Mouse (Mus musculus) forebrain, embryonic 14.5 days (tissue): ENCODE measurements at regions not wholly inside any gene's neighbourhood (a gene's known extent, or its start where the extent isn't known, plus 50 kb on each side); places are given as distances from the start of the nearest gene placed in this dataset.
A peak's percentile ranks its signal among the peaks of the same experiment; 100 is the strongest.

Experiments
- ATAC-seq: fragments of 200-750 bp; cut with Nextera tagmentation; 2 replicates; pipeline ENCODE4 v1.8.0; 2017; ENCODE audit warnings: mild to moderate bottlenecking, moderate library complexity
- DNase-seq: peaks from one replicate; pipeline ENCODE4 v3.0.0-alpha.2; 2015; ENCODE audit warnings: low spot score
- H3K27ac ChIP-seq: fragments of 300-500 bp; sonication (generic); 2 replicates; pipeline ENCODE4 v1.5.1; 2014; ENCODE audit warnings: low read depth, mild to moderate bottlenecking, control low read depth, low read length, moderate library complexity
- H3K27me3 ChIP-seq: fragments of 300-500 bp; sonication (generic); replicated peaks from 2 replicates; pipeline ENCODE4 v1.6.1; 2014; ENCODE audit warnings: low read length, control low read depth, mixed read lengths; ENCODE audit not compliant: control insufficient read depth, insufficient read depth
- H3K36me3 ChIP-seq: fragments of 300-500 bp; sonication (generic); 2 replicates; pipeline ENCODE4 v1.6.1; 2014; ENCODE audit warnings: low read length, control low read depth; ENCODE audit not compliant: control insufficient read depth, insufficient read depth
- H3K4me1 ChIP-seq: fragments of 300-500 bp; sonication (generic); 2 replicates; pipeline ENCODE4 v1.6.1; 2014; ENCODE audit warnings: antibody characterized with exemption, low read length, control low read depth; ENCODE audit not compliant: control insufficient read depth, insufficient read depth
- H3K4me2 ChIP-seq: fragments of 300-500 bp; sonication (generic); 2 replicates; pipeline ENCODE4 v1.6.1; 2014; ENCODE audit warnings: mild to moderate bottlenecking, control low read depth, low read length
- H3K4me3 ChIP-seq: fragments of 300-500 bp; sonication (generic); 2 replicates; pipeline ENCODE4 v1.5.1; 2014; ENCODE audit warnings: low read depth, low read length, control low read depth
- H3K9ac ChIP-seq: fragments of 300-500 bp; sonication (generic); 2 replicates; pipeline ENCODE4 v1.6.1; 2014; ENCODE audit warnings: mild to moderate bottlenecking, low read length, control low read depth, moderate library complexity
- H3K9me3 ChIP-seq: fragments of 300-500 bp; sonication (generic); replicated peaks from 2 replicates; pipeline ENCODE4 v1.6.1; 2016; ENCODE audit warnings: low read length, control low read depth, mixed read lengths; ENCODE audit not compliant: control insufficient read depth
- WGBS: fragments of 180-500 bp; shearing (Covaris S2); extraction: QIAGEN DNeasy Blood & Tissue Kit; methylation state at CpG from one replicate; pipeline ENCODE4 v1.1.7; 2014; 5-methylcytosine and 5-hydroxymethylcytosine counted together

- Histone ChIP-seq H3K9ac (no peak overlapping the region), H3K27ac (no peak overlapping the region), H3K27me3 (no peaks in the 10 kb centered on the region), H3K36me3 (no peaks in the 10 kb centered on the region), H3K4me1 (no peaks in the 10 kb centered on the region), H3K9me3 (no peaks in the 10 kb centered on the region), H3K4me3 (no peak overlapping the region), H3K4me2 (no peak overlapping the region)
- DNase-seq (no peak), ATAC-seq (no peak)
- WGBS = 86% methylated on average over 2 of the region's 2 CpGs
Measured at GRCm38 (mm10) chr12:9901948-9902347, 332.0 kb downstream of the Osr1 start.

GRCm38 (mm10) chr12:9903702-9904231 is 333.9 kb downstream of the Osr1 start:
- no peak overlapping the region for H3K9ac ChIP-seq
- no peaks in the 10 kb centered on the region for H3K36me3 ChIP-seq
- no peaks in the 10 kb centered on the region for H3K9me3 ChIP-seq
- WGBS = 57% methylated on average over 2 of the region's 2 CpGs
- H3K27ac ChIP-seq = no peak overlapping the region
- H3K4me3 ChIP-seq = no peak overlapping the region
- no peak overlapping the region for H3K4me2 ChIP-seq
- ATAC-seq = no peak; the same call in 1 of the 2 replicates
- no peaks in the 10 kb centered on the region for H3K4me1 ChIP-seq
- no peaks in the 10 kb centered on the region for H3K27me3 ChIP-seq
- DNase-seq = peak; percentile 22

- Histone ChIP-seq H3K4me2 (no peak overlapping the region), H3K27me3 (no peaks in the 10 kb centered on the region), H3K9ac (no peak overlapping the region), H3K36me3 (no peaks in the 10 kb centered on the region), H3K4me3 (no peak overlapping the region), H3K27ac (no peak overlapping the region), H3K4me1 (no peaks in the 10 kb centered on the region), H3K9me3 (no peaks in the 10 kb centered on the region)
- ATAC-seq (no peak), DNase-seq (no peak)
Measured at GRCm38 (mm10) chr12:9912333-9912732, 342.4 kb downstream of the Osr1 start.

GRCm38 (mm10) chr12:9915726-9916140 is 345.8 kb downstream of the Osr1 start:
- Histone ChIP-seq H3K9me3 (no peaks in the 10 kb centered on the region), H3K27ac (no peak overlapping the region), H3K4me2 (no peak overlapping the region), H3K4me3 (no peak overlapping the region), H3K9ac (no peak overlapping the region), H3K27me3 (no peaks in the 10 kb centered on the region), H3K4me1 (no peaks in the 10 kb centered on the region), H3K36me3 (no peaks in the 10 kb centered on the region)
- peak; percentile 22 for DNase-seq
- WGBS = 81% methylated on average over 7 of the region's 7 CpGs
- no peak for ATAC-seq

- H3K9ac ChIP-seq = no peak overlapping the region
- H3K27me3 ChIP-seq = no peaks in the 10 kb centered on the region
- no peak overlapping the region for H3K4me3 ChIP-seq
- no peak overlapping the region for H3K4me2 ChIP-seq
- ATAC-seq (no peak), DNase-seq (peak; percentile 17)
- no peaks in the 10 kb centered on the region for H3K36me3 ChIP-seq
- no peaks in the 10 kb centered on the region for H3K9me3 ChIP-seq
- WGBS = 83% methylated on average over 4 of the region's 4 CpGs
- no peaks in the 10 kb centered on the region for H3K4me1 ChIP-seq
- no peak overlapping the region for H3K27ac ChIP-seq
Measured at GRCm38 (mm10) chr12:9918026-9918425, 348.1 kb downstream of the Osr1 start.

- no peaks in the 10 kb centered on the region for H3K9me3 ChIP-seq
- no peak overlapping the region for H3K4me2 ChIP-seq
- H3K4me1 ChIP-seq = no peaks in the 10 kb centered on the region
- no peaks in the 10 kb centered on the region for H3K27me3 ChIP-seq
- no peaks in the 10 kb centered on the region for H3K36me3 ChIP-seq
- H3K27ac ChIP-seq = no peak overlapping the region
- H3K9ac ChIP-seq = no peak overlapping the region
- H3K4me3 ChIP-seq = no peak overlapping the region
- ATAC-seq (no peak), DNase-seq (no peak)
- WGBS = 71% methylated on average over 3 of the region's 3 CpGs
Measured at GRCm38 (mm10) chr12:9919007-9919406, 349.1 kb downstream of the Osr1 start.

- Histone ChIP-seq H3K9ac (no peak overlapping the region), H3K4me3 (no peak overlapping the region), H3K4me2 (no peak overlapping the region), H3K36me3 (no peaks in the 10 kb centered on the region), H3K27ac (no peak overlapping the region), H3K4me1 (no peaks in the 10 kb centered on the region), H3K27me3 (no peaks in the 10 kb centered on the region), H3K9me3 (no peaks in the 10 kb centered on the region)
- 65% methylated on average over 4 of the region's 4 CpGs for WGBS
- ATAC-seq (no peak), DNase-seq (no peak)
Measured at GRCm38 (mm10) chr12:9919433-9919832, 349.5 kb downstream of the Osr1 start.

GRCm38 (mm10) chr12:9920401-9920800 is 350.5 kb downstream of the Osr1 start:
- Histone ChIP-seq H3K4me1 (no peaks in the 10 kb centered on the region), H3K9me3 (no peaks in the 10 kb centered on the region), H3K27me3 (no peaks in the 10 kb centered on the region), H3K36me3 (no peaks in the 10 kb centered on the region), H3K9ac (no peak overlapping the region), H3K27ac (no peak overlapping the region), H3K4me2 (no peak overlapping the region), H3K4me3 (no peak overlapping the region)
- ATAC-seq (no peak), DNase-seq (no peak)
- 91% methylated on average over 2 of the region's 2 CpGs for WGBS

- 95% methylated on average over 2 of the region's 2 CpGs for WGBS
- no peak for ATAC-seq
Measured at GRCm38 (mm10) chr12:9921591-9922198, 351.8 kb downstream of the Osr1 start.

More at GRCm38 (mm10) chr12:9921591-9922198, 351.8 kb downstream of the Osr1 start:
- no peak overlapping the region for H3K4me2 ChIP-seq
- H3K9me3 ChIP-seq = no peaks in the 10 kb centered on the region
- H3K27me3 ChIP-seq = no peaks in the 10 kb centered on the region
- no peak for DNase-seq
- no peak overlapping the region for H3K4me3 ChIP-seq
- H3K4me1 ChIP-seq = no peaks in the 10 kb centered on the region
- no peaks in the 10 kb centered on the region for H3K36me3 ChIP-seq
- no peak overlapping the region for H3K9ac ChIP-seq
- no peak overlapping the region for H3K27ac ChIP-seq
